Mouse (Mus musculus) hematopoietic stem cell, adult 5-6 weeks (primary cell): ENCODE data around the gene Hadh. TPM values are rescaled to one million over a fixed set of nuclear protein-coding genes. Genes with fewer than 3 reads are reported as not detected.

Source experiments
- ATAC-seq, 2 experiments: fragments of 125-278 bp in 1 of 2; replicated peaks in 1 of 2; 2 replicates each; pipeline ENCODE4 v1.8.0; 2016 to 2017; ENCODE audit warnings: inconsistent platforms in 2 of 2, mild to moderate bottlenecking in 2 of 2, moderate number of reproducible peaks in 2 of 2, low read depth in 1 of 2, moderate TSS enrichment in 1 of 2; ENCODE audit not compliant: low FRiP score in 2 of 2, poor library complexity in 2 of 2, severe bottlenecking in 2 of 2, insufficient read depth in 1 of 2, low TSS enrichment in 1 of 2
- total RNA-seq: library from RNA; stranded (forward); fragments of 172-1452, 232-1000 nt; gene quantifications from 2 replicates; pipeline ENCODE4 v1.2.3, GENCODE M21; 2017

The Hadh gene
- 72.4 and 89.3 TPM in 2 replicates for total RNA-seq

DNA sequence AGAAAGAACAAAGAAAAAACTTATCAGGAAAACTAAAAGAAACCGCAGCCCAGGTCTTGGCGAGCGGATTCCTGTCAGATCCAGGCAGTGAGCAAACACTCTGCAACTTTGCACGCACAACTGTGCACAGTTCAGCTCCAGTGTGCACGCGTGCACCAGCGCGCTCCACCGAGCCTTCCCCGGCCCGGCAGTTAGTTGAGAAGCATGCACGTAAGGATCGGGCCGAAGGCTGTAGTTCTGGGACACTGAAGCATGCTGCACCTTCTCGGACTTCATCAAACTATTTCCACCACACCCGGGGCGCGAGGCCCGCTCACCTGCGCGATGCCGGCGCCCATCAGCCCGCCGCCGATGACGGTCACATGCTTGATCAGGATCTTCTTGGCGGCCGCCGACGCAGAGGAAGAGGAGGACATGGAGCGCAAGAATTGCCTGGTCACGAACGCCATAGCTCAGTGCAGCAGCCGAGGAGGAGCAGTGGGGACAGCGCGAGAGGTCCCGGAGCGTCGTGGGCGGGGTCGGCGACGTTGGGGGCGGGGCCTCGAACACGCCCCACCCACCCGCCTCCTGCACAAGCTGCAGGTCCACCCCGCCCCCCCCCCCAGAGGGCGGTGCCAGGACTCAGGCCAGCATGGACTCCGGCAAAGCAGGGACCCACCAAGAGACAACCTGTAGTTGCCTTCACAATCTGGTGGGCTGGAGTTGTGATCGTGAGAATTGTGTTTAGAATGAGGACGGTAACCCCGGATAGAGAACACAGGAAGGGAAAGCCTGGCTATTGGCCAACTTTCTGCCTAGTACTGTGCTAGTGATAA lies at the start of gene Hadh:
Hadh (minus strand) TSS at position 543 of the 815 bp plus-strand sequence.
- ATAC-seq, result peak; percentile 66 to 88

- ATAC-seq, result peak; percentile 79 to 81
Measured at GRCm38 (mm10) chr3:131320184-131320583, 48.3 kb upstream of the Hadh start.

- no peak for ATAC-seq
Measured at GRCm38 (mm10) chr3:131318211-131318610, 46.3 kb upstream of the Hadh start.

- no peak for ATAC-seq
Measured at GRCm38 (mm10) chr3:131317126-131317525, 45.2 kb upstream of the Hadh start.

GRCm38 (mm10) chr3:131315957-131316510 lies 44.1 kb upstream of the Hadh start:
- no peak for ATAC-seq

GRCm38 (mm10) chr3:131312340-131312739 lies 40.4 kb upstream of the Hadh start:
- ATAC-seq, result no peak

GRCm38 (mm10) chr3:131310572-131310971 lies 38.7 kb upstream of the Hadh start:
- no peak for ATAC-seq

- ATAC-seq, result no peak
Measured at GRCm38 (mm10) chr3:131307811-131308210, 35.9 kb upstream of the Hadh start.

DNA sequence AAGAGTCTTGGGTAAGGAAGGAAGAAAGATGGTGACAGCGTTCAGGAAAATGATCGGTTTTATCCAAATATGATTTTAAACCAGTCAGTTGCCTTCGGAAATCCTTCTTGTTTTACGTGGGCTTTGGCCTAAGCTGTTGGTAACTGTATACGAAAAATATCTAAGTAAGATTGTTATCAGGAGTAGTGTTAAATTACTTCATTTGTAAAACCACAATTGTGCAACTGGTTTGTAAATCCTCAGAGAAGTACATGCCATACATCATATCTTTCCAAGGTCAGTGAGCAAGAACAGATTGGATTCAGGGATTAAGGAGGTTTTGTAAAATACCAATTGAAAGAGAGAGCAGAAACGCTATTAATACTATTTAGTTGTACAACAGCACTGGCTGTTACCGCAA lies 34.4 kb upstream of the Hadh start:
- ATAC-seq, result no peak

GRCm38 (mm10) chr3:131303320-131303714 lies 31.4 kb upstream of the Hadh start:
- ATAC-seq, result peak; percentile 29 to 53

DNA sequence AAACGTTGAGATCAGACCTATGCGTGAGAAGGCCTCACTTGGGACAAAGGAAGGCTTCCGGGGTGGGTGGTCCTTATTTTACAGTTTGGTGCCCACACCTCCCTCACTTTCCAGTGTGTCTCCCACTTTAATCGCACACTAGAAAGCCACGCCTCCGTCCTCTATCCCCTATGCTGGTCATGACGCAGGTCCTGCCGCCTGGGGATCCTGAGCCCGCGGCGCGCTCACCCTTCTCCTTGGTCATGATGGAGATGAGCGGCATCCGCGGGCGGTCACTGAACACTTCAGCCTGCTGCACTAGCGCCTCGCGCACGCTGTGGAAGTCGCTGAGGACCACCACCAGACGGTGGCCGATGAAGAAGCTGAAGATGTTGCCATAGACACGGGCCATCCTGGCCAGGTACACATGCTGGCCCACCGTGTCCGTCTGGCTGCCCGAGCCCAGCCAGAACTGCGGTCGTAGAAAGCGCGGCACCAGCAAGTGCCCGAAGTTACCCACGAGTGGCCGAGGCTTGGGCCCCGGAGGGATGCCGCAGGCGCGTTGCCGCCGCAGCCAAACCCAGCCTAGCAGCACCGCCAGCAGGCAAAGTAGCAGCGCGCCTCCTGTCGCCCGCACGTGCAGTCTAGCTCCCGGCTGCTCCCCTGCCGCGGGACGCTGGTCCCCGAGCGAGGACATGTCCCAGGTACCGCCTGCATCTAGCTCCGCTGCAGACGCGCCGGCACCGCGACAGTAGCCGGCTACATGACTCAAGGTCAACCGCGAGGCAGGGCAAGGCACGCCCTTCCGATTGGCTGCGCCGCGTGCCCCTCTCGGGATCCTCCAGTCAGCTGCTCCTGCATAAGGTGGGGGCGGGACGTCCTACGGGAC lies 30.8 kb upstream of the Hadh start, which contains the start of gene Cyp2u1:
Cyp2u1 (minus strand) TSS at position 776 of the 868 bp plus-strand sequence.
- peak; percentile 98 to 99 for ATAC-seq

DNA sequence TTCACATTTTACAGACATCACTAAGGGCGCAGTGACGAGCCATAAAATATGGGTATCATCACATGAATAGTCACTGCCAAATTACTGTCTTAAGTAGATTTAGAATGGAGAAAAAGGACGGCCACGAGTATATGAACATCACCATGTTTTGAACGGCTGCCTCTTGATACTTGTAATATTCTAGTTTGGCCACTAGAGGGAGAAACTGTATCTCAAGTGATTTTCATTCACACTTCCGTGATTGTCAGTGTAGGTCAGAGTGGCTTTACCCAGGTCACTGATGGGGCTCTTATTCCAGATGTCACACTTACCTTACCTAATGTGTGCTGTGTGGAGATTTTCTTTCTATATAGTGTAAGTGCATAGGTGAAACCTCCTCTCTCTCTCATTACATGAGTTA lies 28.0 kb upstream of the Hadh start:
- peak; percentile 19 to 30; a peak in 1 of 4 replicates for ATAC-seq

- ATAC-seq, result no peak
Measured at GRCm38 (mm10) chr3:131299078-131299477, 27.2 kb upstream of the Hadh start.

DNA sequence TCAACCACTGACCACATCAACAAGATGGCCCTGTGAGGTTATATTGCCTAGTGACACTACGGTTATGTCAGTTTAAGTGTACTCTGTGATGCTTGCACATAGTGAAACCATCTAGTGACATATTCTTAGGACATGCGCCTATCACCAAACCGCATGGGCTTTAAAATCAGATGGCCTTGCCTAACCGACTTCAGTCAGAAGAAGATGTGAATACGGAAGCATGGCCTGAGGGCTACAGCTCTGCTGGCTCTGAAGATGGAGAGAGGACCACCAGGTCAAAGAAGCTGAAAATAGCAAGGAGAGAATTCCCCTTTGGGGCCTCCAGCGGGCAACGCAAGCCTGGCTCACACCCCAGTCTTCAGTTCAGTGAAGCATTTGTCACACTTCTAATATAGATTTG lies 25.0 kb upstream of the Hadh start:
- no peak for ATAC-seq

DNA sequence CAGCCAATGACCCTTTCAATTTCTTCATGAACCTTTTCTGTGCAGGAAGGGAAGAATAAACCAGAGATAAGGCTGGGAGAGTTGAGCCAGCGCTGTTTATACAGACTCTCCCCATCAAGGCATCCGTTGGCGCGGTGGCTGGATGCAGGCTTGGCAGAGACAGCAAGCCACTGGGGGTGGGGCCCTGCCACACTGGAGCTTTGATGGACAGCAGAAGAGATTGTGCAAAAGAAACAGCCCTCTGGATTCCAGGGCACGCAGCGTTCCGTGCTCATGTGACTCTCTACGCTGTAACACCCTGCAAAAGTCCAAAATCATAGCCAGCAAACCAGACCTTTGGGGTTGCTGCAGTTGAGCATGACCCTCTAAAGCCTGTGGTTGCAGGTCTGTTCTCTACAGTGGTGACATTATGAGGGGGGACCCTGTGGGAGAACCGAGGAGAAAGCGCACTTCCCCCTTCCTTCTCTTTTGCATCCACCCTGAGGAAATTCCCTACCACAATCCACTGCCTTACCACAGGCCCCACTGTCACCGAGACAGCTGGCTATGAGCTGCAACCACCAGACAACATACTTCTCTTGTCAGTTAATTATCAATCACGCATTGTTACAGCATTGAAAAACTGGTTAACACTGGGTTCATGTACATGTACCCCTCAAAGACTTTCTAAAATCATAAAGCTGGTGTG lies 23.8 kb upstream of the Hadh start:
- peak; percentile 56 to 63 for ATAC-seq

DNA sequence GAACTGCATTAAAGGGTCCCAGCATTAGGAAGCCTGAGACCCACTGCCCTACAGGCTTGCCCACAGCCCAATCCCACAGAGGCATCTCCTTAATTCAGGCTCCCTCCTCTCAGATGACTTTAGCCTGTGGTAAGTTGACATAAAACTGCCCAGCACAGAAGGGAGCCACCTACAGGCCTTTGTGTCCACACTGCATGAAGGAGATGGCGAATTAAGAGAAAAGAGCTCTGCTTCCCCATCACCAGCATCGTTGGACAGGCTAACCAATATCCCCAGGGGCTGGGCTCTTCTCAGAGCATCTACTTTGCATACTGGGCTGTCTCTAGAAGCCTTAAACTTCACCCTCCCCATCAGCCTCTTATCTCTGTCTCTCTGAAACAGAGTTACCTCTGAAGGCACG lies 22.6 kb upstream of the Hadh start:
- ATAC-seq, result no peak

GRCm38 (mm10) chr3:131292959-131293358 lies 21.1 kb upstream of the Hadh start:
- no peak for ATAC-seq
